Comparison of ENCODE assay signal across 18 mouse cellular contexts in genomic region chr13:11987556-11987955, GRCm38 (mm10).
"Had no signal": no experiment of that assay in that cellular context is flagged by ENCODE, and none has a peak within 500 bp of the region (broad histone marks: within the 10 kb centered on the region; RNA-seq: fewer than 3 reads in every experiment).

No protein-coding gene starts in this region.

- H3K9me3 ChIP-seq: kidney, embryonic 15.5 days; limb, embryonic 12.5 days; megakaryocyte, embryonic 14.5 days; midbrain, embryonic 12.5 days; neural tube, embryonic 13.5 days; stomach, embryonic 15.5 days had no signal

- H3K4me1 ChIP-seq: kidney, embryonic 15.5 days; limb, embryonic 12.5 days; megakaryocyte, embryonic 14.5 days; midbrain, embryonic 12.5 days; neural tube, embryonic 13.5 days; stomach, embryonic 15.5 days had no signal

- DNase-seq: kidney, adult 2 months; kidney, postnatal 14 days; layer of hippocampus, adult 9-11 months; liver; lung, adult 2 months; lung, postnatal 4 days; right cerebral cortex, postnatal 14 days; thymus, adult 2 months; thymus, postnatal 25 days had no signal

- H3K27me3 ChIP-seq: kidney, embryonic 15.5 days; limb, embryonic 12.5 days; megakaryocyte, embryonic 14.5 days; midbrain, embryonic 12.5 days; neural tube, embryonic 13.5 days; stomach, embryonic 15.5 days had no signal

- H3K4me3 ChIP-seq: kidney, embryonic 15.5 days; limb, embryonic 12.5 days; megakaryocyte, embryonic 14.5 days; midbrain, embryonic 12.5 days; neural tube, embryonic 13.5 days; stomach, embryonic 15.5 days had no signal

- H3K9ac ChIP-seq: kidney, embryonic 15.5 days; limb, embryonic 12.5 days; liver, embryonic 14.5 days; midbrain, embryonic 12.5 days; neural tube, embryonic 13.5 days; stomach, embryonic 15.5 days had no signal

- H3K36me3 ChIP-seq: kidney, embryonic 15.5 days; limb, embryonic 12.5 days; midbrain, embryonic 12.5 days; neural tube, embryonic 13.5 days; stomach, embryonic 15.5 days had no signal

- ATAC-seq: lung, postnatal 0 days; midbrain, embryonic 16.5 days had no signal

- H3K4me2 ChIP-seq: kidney, embryonic 15.5 days; limb, embryonic 12.5 days; midbrain, embryonic 12.5 days; neural tube, embryonic 13.5 days; stomach, embryonic 15.5 days had no signal

- H3K27ac ChIP-seq: kidney, embryonic 15.5 days; limb, embryonic 12.5 days; liver, embryonic 14.5 days; midbrain, embryonic 12.5 days; neural tube, embryonic 13.5 days; stomach, embryonic 15.5 days had no signal
